Mouse (Mus musculus): ENCODE results near the gene Prkag2.
A peak's percentile ranks its signal among the peaks of the same experiment; 100 is the strongest.

The Prkag2 gene

DNA sequence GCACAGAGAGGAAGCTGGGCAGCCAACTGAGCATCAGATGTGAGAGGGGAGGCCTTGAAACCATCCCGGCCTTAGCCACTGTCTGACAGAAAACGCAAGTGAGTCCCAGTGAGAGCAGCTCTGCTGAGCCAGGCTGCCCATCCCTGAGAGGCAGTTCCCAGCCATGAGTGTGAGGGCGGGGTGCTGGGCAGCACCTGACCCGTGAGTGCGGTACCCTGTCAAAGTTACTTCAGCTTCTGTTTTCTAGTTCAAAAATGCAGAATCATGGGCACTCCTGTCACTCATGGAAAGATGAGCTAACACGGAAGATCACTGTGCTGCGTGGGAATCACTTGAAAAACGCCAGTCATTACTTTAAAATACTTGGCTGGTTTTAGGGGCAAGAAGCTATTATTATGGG lies 49.6 kb downstream of the Prkag2 start:
- no peak for DNase-seq (ENCODE audit: low read depth, low spot score)

DNA sequence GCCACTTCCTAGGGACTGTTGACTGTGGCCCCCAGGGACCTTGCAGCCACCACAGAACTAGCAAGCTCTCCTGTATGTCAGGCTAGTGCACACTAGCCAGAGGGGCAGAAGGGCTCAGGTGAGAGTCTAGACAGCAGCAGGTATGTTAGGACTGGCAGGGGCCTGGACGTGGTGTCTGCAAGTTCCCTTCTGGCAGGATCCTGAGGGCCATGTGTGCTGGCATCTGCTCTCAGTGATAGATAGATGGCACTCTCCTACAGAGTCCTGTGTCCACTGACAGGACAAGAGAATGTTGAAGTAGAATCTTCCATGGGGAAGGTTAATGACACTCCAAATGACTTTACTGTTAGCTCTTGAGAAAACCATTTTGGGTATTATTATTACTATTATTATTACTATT lies 52.8 kb downstream of the Prkag2 start:
- DNase-seq (ENCODE audit: low read depth, low spot score), result no peak

DNA sequence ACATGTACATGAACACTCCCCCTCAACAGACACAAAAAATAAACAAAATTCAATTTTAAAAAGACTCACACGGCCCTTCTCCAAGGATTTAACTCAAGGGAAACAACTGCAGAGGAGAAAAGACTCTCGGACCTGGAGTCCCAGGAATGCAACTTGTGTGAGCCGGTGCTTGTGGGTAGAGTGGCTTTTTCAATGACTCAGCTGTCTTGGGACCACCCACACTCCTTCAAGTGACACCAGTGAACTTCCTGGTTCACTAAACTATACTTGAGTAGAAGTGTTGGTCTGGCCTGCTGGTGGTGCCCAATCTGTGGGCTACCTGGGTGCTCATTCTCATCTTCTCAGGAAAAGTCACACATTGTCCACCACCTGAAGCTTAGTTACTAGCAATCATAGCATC lies 53.7 kb downstream of the Prkag2 start:
- no peak for DNase-seq (ENCODE audit: low read depth, low spot score)

DNA sequence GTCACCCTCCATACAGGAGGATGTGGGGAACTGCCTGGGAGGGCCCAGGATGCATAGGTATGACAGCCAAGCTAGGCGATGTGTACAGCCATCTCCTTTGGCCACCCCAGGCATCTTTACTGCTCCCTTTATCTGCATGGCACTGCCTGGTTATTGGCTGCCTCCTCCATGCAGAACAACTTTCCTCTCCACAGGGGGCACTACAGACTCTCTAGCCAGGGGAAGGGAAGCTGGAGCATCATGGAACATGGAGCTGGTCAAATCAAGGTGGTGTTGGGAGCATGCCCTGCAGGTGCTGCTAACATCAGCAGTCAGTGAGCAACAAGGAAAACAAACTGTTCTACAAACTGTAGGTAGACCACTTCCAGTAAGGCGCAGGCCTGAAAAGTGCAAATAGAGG lies 56.4 kb downstream of the Prkag2 start:
- no peak for DNase-seq (ENCODE audit: low read depth, low spot score)

DNA sequence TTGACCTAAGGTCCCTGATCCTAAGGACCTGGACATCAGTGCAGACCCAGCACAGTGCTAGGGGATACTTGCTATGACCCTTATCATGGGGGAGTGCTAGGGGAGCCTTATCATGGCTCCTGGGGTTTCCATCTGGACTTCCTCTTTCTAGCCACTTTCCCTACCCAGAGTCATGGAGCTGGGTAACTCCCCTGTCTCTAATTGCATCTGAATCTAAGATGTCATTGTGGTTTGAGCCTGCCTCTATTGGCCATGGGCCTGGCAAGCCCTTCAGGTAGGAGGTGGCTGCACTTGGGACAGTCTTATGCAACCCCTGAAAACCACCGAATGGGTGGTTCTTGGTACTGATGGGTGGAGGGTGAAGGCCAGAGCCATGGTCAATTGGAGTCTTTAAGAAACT lies 58.5 kb downstream of the Prkag2 start:
- DNase-seq (ENCODE audit: low read depth, low spot score), result no peak

DNA sequence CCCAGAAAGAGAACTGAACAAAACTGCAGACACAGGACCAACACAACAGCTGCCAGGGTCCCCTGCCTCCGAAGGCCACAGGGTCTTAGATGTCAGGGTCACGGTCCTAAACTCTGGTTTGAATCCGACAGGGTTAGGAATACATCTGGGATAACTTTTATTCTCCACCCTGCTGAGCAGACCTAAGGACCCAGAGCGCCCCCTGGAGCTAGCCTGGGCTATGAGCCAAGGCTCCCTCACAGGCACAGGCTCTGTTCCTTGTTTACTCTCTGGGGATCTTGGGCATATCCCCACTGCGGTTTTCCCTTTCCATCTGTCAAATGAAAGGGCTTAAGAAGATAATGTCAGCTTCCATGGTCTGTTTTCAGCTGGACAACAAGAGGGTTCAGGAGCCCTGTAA lies 59.1 kb downstream of the Prkag2 start:
- no peak for DNase-seq (ENCODE audit: low read depth, low spot score)

DNA sequence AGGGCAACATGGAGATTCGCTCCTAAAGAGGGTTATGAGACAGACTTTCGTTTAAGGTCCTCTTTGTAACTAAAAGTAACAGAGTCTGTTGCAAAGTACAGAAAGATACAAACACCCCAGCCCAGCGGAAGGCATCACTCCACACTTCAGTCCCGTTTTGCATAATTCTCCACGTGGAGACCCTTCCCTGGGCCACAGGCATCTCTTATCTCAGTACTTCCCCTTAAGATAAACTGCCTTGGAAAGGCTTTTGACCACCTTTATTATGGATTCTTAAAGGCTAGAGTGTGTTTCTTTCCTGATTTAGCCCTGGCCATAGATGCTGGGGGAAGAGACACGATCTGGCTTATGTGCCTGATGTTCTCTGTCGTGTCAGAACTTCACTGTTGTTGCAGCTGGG lies 59.5 kb downstream of the Prkag2 start:
- DNase-seq (ENCODE audit: low read depth, low spot score), result no peak

DNA sequence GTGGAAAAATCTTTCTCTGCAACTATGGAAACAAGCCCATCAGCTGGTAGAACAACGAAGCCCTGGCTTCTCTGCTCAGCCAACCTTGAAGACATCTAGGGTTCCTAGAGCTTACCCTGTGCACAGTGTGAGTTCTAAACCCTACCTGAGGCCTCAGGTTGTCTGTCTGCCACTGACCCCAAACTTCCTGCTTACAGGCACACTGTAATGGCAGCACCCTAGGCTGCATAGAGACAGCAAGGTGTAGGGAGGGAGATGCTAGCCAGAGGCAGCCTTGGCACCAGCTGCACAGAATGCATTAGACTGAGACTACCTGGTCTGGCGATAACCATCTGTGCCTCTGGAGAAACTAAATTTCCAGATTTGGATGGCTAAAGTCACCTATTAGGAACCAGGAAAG lies 61.6 kb downstream of the Prkag2 start:
- DNase-seq (ENCODE audit: low read depth, low spot score), result no peak

DNA sequence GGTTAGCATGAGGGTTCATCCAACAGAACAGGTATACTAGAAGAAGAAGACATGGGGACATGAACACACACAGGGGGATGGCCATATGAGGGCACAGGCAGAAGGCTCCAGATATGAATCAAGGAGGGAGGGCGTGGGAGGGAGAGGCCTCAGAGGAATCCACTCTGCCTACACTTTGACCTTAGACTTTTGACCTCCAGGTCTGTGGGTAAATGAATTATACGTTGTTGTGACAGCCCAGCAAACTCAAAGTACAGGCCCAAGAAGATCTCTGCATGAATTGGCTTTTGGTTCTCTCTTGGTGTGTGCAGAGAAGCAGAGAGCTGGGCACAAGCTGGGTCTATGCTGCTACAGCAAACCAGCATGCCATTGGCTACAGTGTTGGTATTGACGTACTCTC lies 65.1 kb downstream of the Prkag2 start:
- DNase-seq (ENCODE audit: low read depth, low spot score), result no peak

DNA sequence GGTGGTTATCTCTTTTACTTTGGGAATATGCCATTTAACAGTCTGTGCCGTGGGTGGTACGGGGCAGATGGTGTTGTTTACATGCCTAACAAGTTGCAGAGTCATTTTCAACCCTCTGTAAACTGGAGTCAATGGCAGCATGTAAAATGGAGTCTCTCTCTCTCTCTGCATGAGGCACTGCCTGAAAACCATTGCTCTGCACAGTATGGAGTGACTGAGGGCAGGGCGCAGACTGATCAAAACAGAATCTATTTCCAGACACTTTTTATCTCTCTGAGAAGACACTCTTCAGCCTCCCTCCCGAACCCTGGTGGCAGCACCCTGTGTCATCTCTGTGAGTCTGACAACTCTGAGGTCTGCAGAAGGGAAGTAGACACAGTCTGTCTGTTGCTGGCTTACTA lies 69.0 kb downstream of the Prkag2 start:
- no peak for DNase-seq (ENCODE audit: low read depth, low spot score)

DNA sequence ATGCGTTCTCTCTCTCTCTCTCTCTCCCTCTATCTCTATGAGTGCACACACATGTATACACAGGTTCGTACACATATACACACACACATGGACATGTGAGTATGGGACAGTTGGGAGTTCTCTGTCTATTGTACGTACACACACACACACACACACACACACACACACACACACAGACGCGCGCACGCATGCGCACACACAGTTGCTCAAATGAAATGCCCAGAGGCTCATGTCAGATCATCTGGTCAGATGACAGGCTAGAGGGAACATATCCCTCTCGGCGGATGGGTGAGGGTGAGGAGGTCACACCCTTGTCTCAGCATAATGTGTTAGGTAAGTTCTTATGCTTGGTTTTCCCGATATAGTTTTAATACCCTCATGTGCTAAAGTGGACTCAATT lies 69.4 kb downstream of the Prkag2 start:
- DNase-seq (ENCODE audit: low read depth, low spot score), result no peak

DNA sequence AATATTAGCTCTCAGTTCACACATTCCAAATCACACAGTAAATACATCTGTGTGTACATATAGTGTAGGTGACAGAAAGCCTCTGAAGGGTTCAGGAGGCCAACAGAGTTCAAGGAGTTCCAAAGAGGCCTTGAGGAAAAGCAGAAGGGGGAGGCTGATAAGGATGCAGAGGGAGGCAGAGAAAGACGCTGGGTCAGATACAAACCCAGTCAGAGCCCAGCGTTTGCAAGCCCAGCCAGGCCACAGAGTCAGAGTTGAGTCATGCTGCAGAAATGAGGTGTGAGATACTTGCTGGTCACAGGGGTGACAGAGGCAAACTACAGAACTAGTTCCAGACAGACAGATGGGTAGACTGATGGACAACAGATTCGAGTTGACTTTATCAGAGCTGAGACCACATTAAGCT lies 70.2 kb downstream of the Prkag2 start:
- DNase-seq (ENCODE audit: low read depth, low spot score), result no peak

DNA sequence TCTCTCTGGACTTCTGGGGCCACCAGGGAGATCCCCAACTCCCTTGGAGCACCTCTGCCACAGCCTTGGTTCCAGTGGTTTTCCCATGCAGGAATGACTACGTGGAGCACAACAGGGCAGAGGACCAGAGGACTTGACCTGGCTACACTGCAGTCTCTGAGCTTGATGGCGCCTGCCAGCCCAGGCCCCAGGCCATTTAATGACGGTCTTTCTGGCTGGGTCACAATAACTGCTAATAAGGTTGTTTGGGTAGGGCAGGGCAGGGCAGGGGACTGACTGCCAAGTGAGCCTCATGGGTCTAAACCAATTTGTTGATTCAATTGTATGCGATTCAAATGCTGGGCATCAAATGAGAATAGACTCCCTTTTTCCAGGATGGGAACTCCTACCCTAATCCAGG lies 72.8 kb downstream of the Prkag2 start:
- DNase-seq (ENCODE audit: low read depth, low spot score), result no peak

DNA sequence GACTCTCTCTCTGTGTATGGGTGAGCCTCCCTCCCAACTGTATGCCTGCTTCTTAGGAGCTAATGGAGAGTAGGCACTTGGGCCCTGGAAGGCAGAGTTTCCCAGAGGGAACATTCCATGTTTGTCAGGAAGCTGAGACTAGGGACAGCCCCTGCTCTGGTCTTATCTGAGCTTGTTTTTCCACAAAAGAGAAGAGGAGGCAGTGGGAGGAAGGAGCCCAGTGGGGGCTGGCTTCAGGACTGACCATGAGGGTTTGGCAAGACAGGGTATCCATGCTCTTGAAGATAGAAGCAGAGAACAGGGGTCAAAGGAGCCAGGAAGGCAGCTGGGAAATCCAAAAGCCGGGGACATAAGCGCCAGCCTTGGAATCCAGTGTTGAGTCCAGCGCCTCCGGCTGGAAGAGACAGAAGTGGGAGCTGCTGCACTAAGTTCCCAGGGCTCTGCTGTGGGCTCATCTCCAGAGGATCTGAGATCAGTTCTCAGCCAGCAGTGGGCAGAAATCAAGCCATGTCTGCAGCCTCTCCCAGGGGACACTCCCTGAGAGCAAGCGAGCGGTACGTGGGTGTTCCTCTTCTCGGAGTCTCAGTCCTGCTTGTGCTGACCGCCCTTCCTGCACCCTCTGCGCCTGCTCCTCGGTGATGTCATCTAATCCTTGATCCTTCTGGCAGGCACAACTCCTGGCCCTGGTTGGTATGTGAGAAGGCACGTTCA lies 75.0 kb downstream of the Prkag2 start:
- DNase-seq (ENCODE audit: low read depth, low spot score), result no peak

DNA sequence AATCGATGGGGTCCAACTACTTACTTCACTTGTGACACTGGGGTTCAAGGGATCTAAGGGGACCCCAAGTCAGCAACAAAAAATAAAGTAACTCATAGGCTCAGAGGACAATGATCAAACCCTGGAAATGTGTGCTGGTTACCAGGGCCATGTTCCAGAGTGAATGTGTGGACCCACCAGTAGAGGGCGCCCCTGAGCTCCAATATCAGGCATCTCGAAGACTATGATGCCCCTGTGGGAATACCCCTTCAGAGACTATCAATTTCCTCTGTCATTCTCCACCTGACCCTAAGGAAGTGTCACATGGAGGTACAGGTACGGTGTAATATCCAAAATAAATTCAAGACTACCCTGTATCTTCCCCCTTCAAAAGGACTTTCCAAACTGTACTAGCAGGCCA lies 77.5 kb downstream of the Prkag2 start:
- peak; percentile 47 for DNase-seq (ENCODE audit: low read depth, low spot score)

DNA sequence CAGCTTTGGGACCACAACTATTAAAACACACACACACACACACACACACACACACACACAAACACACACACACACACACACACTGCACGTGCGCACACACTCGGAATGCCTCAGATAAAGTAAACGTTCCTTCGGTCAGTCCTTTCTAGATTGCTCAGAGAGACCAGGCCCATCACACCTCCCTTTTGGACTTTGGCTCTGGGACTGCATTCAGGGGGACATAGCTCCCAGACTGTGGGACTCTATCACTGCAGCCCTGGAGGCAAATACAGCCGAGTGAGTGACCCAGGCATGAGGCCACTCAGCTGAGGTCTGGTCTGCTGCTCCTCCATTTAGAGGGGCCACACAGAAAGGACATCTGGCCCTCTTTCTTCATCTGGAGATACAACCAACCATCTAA lies 81.2 kb downstream of the Prkag2 start:
- no peak for DNase-seq (ENCODE audit: low read depth, low spot score)

DNA sequence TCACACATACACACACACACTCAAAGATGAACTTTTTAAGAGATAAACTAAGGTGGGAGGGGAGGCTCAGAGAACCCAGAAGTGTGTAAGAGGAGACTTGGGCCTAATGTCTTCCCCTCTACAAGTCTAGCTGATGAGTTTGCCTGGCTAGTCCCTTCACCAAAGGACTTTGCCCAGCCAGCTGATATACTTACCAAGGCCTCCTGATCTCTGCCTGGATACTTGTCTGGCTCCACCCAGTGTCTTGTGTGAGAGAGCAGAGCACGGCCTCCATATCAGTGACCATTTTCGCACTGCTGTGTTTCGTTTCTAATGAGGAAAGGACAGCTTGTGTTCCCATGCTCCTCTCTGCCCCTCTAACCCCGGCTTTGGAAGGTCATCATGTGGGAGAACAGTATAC lies 88.3 kb downstream of the Prkag2 start:
- no peak for DNase-seq (ENCODE audit: low read depth, low spot score)

DNA sequence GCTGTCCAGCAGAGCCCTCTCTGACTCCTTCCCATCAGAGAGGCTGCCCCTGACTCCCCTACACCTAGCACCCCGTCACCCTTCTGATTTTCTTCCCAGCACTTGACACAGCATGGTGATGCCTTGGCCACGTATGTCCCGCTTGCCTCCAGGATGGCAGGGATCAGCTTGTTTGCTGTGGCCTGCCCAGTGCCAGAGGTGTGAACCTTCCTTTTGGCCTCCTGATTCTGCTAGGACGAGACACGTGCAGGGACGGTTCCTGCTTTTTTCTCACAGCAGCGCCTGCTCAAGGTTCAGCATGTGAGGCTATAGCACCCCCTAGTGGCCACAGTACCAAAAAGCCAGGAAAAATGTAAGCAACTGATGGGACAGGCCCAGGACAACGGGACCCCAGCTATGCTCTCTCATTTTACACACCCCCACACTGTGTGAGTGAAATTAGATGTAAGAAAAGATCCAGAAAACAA lies 89.4 kb downstream of the Prkag2 start:
- DNase-seq (ENCODE audit: low read depth, low spot score), result peak; percentile 93

DNA sequence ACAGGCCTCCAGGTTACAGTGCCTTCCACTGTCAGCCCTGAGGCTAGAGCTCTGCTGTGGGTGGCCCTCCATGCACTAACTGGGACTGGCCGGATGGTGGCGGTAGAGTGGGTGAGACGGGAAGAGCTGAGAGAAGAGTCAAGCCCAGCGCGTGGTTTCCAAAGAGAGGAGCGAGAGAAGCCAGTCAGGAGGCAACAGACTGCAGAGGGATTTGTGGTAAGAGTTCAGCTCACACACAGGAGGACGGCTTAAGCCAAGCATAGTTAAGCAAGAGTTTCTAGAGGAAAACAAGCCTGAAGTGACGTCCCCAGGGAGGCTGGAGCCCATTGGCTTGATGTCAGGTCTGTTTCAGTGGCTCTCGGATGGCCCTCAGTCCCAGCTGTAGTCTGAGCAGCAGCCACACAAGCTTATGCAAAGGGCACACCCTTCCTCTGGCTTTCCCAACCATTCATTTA lies 90.0 kb downstream of the Prkag2 start:
- peak; percentile 88 for DNase-seq (ENCODE audit: low read depth, low spot score)

DNA sequence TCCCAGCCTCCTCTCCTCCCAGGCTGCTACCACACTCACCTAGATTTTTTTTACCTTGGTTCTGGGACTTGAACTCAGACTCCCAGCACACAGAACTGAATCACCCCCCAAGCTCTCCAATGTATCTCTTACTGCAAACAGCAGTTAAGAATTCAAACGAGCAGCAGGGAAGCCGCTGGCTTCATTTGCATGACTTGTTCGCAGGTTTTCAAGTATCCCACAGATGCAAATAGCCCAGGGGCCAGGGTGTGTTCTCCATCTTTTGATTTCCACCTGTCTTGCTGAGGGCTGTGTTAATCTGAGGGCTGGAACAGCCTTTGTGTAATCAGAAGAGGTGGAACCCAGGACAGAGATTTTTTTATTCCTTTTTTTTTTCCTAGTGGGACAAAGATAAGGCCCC lies 90.7 kb downstream of the Prkag2 start:
- no peak for DNase-seq (ENCODE audit: low read depth, low spot score)

DNA sequence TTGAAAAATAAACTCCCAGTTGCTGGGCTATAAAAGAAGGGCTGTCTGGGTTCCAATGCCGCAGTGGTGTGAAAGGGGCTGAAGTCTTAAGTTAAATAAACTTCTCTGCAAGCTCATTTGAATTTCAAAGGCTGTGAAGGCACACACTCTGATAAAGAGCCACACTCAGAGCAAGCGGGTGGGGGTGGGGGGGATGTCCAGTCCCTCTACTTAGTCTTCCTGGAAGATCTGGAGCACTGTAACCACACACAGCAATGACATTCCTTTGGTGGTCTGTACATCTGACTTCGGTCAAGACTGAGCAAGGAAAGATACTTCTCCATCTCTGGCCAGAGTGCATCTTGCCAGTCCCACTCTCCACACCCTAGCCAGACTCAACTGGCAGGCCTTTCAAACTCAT lies 91.5 kb downstream of the Prkag2 start:
- no peak for DNase-seq (ENCODE audit: low read depth, low spot score)

DNA sequence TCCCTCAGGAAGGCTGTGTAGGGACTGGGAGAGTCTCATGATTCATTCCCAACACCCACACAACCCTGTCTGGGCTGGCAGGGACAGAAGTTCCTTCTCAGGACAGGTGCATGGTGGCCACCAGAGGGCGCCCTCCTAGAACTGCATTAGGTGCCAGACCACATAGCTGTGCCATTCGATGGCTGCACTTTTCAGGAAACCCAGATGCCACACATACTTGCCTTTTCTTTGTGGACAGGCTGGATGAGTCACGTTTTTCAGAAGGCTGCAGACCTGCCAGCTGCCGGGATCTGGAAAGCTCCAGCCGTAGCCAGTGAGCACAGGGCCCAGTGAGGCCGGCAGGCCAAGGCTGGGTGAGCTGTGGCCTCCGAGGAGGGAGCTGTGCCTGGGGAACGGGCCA lies 93.6 kb downstream of the Prkag2 start:
- peak; percentile 84 for DNase-seq (ENCODE audit: low read depth, low spot score)

DNA sequence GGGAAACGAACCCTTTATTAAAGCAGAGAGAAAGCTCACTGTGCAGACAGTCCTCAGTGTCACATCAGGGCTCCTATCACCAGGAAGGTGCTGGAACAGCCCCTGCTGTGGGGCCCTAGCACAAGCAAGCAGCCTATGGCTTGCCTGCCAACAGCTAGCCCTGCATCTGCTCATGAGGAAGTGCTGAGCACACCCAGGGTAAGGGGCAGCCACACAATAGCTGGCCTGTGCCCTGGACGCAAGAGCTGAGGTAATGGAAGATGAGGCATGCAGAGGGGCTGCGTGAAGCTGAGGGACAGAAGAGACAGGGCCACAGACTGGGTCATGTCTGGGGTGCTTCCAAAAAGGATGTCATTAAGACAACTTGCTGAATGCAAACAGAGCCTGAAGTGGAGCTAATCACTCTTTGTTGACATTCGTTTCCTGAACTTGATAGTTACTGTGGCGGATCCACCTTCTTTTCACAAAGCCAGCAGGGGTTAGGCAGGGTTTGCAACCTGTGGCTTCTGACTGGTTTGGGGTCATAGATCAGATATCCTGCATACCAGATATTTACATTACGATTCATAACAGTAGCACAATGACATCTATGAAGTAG lies 94.8 kb downstream of the Prkag2 start:
- no peak for DNase-seq (ENCODE audit: low read depth, low spot score)

DNA sequence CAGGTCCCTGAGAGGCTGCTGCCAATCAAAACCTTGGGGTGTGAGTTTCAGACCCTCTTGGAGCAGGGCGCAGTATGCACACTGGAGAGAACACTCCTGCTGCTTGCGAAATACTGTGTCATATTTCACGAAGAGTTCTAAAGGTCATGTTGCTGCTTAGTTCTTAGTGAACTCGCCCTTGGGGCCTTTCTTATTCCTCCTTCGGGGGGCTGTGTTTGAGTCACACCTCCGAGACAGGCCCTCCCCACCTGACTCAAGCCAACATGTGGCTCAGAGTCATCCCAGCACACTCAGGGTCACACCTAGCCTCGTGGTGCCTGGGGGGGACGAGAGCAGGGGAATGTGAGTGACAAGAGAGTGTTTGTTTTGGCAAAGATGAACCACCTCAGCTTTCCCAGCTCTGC lies 99.0 kb downstream of the Prkag2 start:
- DNase-seq (ENCODE audit: low read depth, low spot score), result no peak
